Mouse (Mus musculus) stomach, embryonic 16.5 days (tissue): ENCODE data around the gene Btbd35f24. TPM values are rescaled to one million over a fixed set of nuclear protein-coding genes. Genes with fewer than 3 reads are reported as not detected.
"Not testable (repeated sequence)": the region's sequence is repeated elsewhere in the genome, so short reads cannot be mapped to it uniquely, and the experiment has no call there.

Experiments used
- ATAC-seq: fragments of 200-750 bp; cut with Nextera tagmentation; 2 replicates; pipeline ENCODE4 v1.8.0; 2017; ENCODE audit warnings: moderate number of reproducible peaks, moderate TSS enrichment; ENCODE audit not compliant: insufficient read depth, low FRiP score
- H3K27ac ChIP-seq: fragments of 300-500 bp; sonication (generic); 2 replicates; pipeline ENCODE4 v1.5.1; 2014; ENCODE audit warnings: low read length
- H3K27me3 ChIP-seq: fragments of 300-500 bp; sonication (generic); 2 replicates; pipeline ENCODE4 v1.6.1; 2014; ENCODE audit warnings: low read length, control low read depth, mixed read lengths; ENCODE audit not compliant: control insufficient read depth, insufficient read depth
- H3K36me3 ChIP-seq: fragments of 300-500 bp; sonication (generic); 2 replicates; pipeline ENCODE4 v1.6.1; 2014; ENCODE audit warnings: low read length; ENCODE audit not compliant: control insufficient read depth, insufficient read depth
- H3K4me1 ChIP-seq: fragments of 300-500 bp; sonication (generic); 2 replicates; pipeline ENCODE4 v1.6.1; 2014; ENCODE audit warnings: low read length, control low read depth, mixed read lengths; ENCODE audit not compliant: control insufficient read depth, insufficient read depth
- H3K4me2 ChIP-seq: fragments of 300-500 bp; sonication (generic); 2 replicates; pipeline ENCODE4 v1.6.1; 2014; ENCODE audit warnings: low read depth, low read length, mixed read lengths
- H3K4me3 ChIP-seq: fragments of 300-500 bp; sonication (generic); replicated peaks from 2 replicates; pipeline ENCODE4 v1.5.1; 2014; ENCODE audit warnings: mild to moderate bottlenecking, low read length
- H3K9ac ChIP-seq: fragments of 300-500 bp; sonication (generic); 2 replicates; pipeline ENCODE4 v1.6.1; 2014; ENCODE audit warnings: low read length
- H3K9me3 ChIP-seq: fragments of 300-500 bp; sonication (generic); replicated peaks from 2 replicates; pipeline ENCODE4 v1.6.1; 2016; ENCODE audit warnings: low read length, control low read depth; ENCODE audit not compliant: control insufficient read depth
- WGBS: fragments of 180-500 bp; shearing (Covaris S2); extraction: QIAGEN DNeasy Blood & Tissue Kit; methylation state at CpG from one replicate; pipeline ENCODE4 v1.1.7; 2014; 5-methylcytosine and 5-hydroxymethylcytosine counted together
- polyA plus RNA-seq: library from polyadenylated mRNA; unstranded; fragments of >200 nt; fragmentation: Nextera tagmentation; extraction: Ambion mirVana; gene quantifications from 2 replicates; pipeline ENCODE4 v1.2.1, GENCODE M21; 2015

Gene Btbd35f24
- not detected in 2 replicates for polyA plus RNA-seq

GRCm38 (mm10) chrX:3195727-3196126, at the start of gene Btbd35f24:
Gene Btbd35f24 (minus strand): TSS chrX:3195827.
- H3K4me3 ChIP-seq, H3K4me2 ChIP-seq, ATAC-seq, H3K4me1 ChIP-seq, H3K9ac ChIP-seq, H3K9me3 ChIP-seq, H3K36me3 ChIP-seq, H3K27ac ChIP-seq, H3K27me3 ChIP-seq: not testable (repeated sequence)
- WGBS = 17% methylated on average over 1 of the region's 2 CpGs

Other genes starting within 250 kb of the Btbd35f24 start
- not detected in 2 replicates for gene Btbd35f23, start 119.0 kb downstream of the Btbd35f24 start, polyA plus RNA-seq
- not detected in 2 replicates for gene Btbd35f11, start 247.9 kb upstream of the Btbd35f24 start, polyA plus RNA-seq